Mouse (Mus musculus) ES-Bruce4 (cell line): Measurements from ENCODE around the gene Slc45a2.

Experiments used
- CTCF ChIP-seq: IDR thresholded peaks from one replicate; pipeline ENCODE4 v1.8.1; 2011; ENCODE audit warnings: low read depth, low read length
- POLR2A ChIP-seq: IDR thresholded peaks from one replicate; pipeline ENCODE4 v1.8.1; 2011; ENCODE audit warnings: low read length; ENCODE audit not compliant: insufficient read depth

DNA sequence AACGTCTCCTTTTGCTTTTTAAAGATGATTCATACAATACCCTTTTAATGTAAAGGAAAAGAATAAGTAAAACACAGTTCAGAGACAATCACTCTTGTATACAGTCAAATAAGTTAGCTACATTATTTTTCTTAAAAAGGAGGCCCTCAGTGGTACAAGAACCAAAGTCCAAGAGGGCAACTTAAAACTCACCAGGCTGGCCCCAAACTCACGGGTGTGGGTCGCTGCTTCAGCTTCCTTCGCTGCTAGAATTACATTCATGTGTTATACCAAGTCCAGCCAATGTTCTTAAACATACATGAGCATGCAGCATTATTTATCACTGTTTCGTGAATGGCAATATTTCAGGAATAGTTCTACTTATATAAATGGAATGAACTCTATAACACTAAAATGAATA is 29.7 kb upstream of the Slc45a2 start:
- TF ChIP-seq CTCF = no peak
- TF ChIP-seq POLR2A = no peak
